Mouse (Mus musculus) G1E-ER4 (cell line): ENCODE results near the gene Esp8. TPM values are rescaled to one million over a fixed set of nuclear protein-coding genes. Genes with fewer than 3 reads are reported as not detected.

Experiments used
- GATA1 ChIP-seq: IDR thresholded peaks from one replicate; pipeline ENCODE4 v1.8.0; 2012; ENCODE audit warnings: low read length, inconsistent platforms
- polyA plus RNA-seq: library from polyadenylated mRNA; stranded (reverse); fragments of >175 nt; gene quantifications from 2 replicates; pipeline ENCODE4 v1.2.3, GENCODE M21; 2012

Gene Esp8
- not detected in 2 replicates for polyA plus RNA-seq

- no peak for TF ChIP-seq GATA1
Observed at GRCm38 (mm10) chr17:40519818-40520217, at the start of gene Esp8. TSS of gene Esp8 (plus strand) at chr17:40520022.

- no peak for TF ChIP-seq GATA1
Observed at GRCm38 (mm10) chr17:40529813-40530212, 10.0 kb downstream of the Esp8 start.

- no peak for TF ChIP-seq GATA1
Observed at GRCm38 (mm10) chr17:40531147-40531546, 11.3 kb downstream of the Esp8 start.

DNA sequence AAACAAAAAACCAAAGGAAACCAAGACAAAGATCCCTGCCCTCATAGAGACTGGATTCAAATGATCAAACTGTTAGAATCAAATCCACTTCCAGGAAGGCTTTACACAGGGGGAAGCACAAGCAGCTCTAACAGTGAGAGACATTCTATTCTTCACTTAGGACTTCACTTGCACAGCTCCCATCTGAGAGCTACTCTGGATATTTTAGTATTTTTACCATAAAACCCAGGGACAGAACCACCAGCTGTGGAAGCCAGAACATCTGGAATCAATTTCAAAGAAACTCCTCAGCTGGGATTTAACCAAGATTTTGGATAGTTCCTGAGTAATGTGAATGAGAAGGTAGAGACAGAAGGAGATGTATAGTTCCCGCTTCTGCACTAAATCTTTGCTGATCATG is 33.6 kb downstream of the Esp8 start:
- TF ChIP-seq GATA1, result no peak

DNA sequence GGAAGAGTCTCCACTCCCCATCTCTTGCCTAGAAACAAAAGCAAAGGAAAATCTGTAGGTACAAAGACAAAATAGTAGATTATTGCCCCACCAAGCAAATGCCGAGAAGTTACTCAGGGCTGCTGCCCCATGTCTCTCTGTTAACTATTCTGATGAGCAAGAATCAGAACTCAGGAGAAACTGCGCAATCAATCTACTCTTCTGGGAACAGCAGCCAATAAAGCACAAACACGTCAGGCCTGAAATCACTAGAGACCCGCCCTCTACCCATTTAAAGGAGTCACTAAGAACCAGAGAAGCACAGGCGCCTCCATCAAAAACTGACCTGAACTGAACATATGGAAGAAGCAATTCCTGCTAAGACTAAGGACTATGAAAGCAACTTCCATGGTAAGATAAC is 41.4 kb downstream of the Esp8 start, which contains the start of gene Esp6:
Gene Esp6, plus strand, starts transcription at position 301 of the 400 bp plus-strand sequence.
- no peak for TF ChIP-seq GATA1

Other genes with a start within 250 kb of the Esp8 start
- gene Crisp1, start 200.8 kb upstream of the Esp8 start, polyA plus RNA-seq, result not detected in 2 replicates
- not detected in 2 replicates for gene Esp6, start 41.5 kb downstream of the Esp8 start, polyA plus RNA-seq
- gene Esp4, start 78.6 kb downstream of the Esp8 start, polyA plus RNA-seq, result not detected in 2 replicates
- gene Esp3, start 112.1 kb downstream of the Esp8 start, polyA plus RNA-seq, result not detected in 2 replicates
- gene Esp1, start 207.1 kb downstream of the Esp8 start, polyA plus RNA-seq, result not detected in 2 replicates